8 mouse cellular contexts compared by ENCODE assay signal in the genomic region with DNA sequence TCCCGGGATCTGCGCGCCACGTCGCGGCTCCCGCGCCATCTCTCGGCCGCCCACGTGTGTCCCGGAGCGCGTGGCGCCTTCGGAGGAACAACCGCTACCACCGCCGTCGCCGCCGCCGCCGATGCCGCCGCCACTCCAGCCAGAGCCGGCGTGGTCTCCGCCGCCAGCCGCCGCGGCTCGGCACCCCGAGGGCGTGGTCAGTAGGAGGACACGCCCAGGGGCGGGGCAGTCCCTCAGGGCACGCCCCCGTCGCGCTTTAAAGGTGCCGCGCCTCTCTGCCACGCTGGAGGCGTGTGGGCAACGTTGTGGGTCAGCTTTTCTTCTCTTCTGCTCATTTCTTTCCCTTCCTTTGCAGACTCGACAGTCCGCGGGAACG. TPM values are rescaled to one million over a fixed set of nuclear protein-coding genes. Genes with fewer than 3 reads are reported as not detected.
A peak's percentile ranks its signal among the peaks of the same experiment; 100 is the strongest.
DNase-seq lines count a peak whose midpoint lies in the region; ATAC-seq and TF ChIP-seq lines count a peak whose summit lies in the region.

A gene (minus strand): TSS at position 152 of the 376 bp plus-strand sequence.

- peak; percentile 67 for ATAC-seq in hindbrain, embryonic 11.5 days (ENCODE audit: low FRiP score)
- ATAC-seq in lung, embryonic 14.5 days (ENCODE audit: insufficient read depth) = peak; percentile 89

- H3K27me3 ChIP-seq in MEL (ENCODE audit: control insufficient read depth in 1 of 2, insufficient read depth in 2 of 2, low read length in 2 of 2) = no peaks in the 10 kb centered on the region
- H3K27me3 ChIP-seq in hindbrain, embryonic 11.5 days (ENCODE audit: control insufficient read depth, insufficient read depth, low read length) = 0 out of 2 replicates have a peak, but pooled peaks cover 7% of the 10 kb centered on the region
- H3K27me3 ChIP-seq in lung, embryonic 14.5 days (ENCODE audit: insufficient read depth, low read length) = peaks cover 23% of the 10 kb centered on the region

- peak; percentile 83 for DNase-seq in MEL (ENCODE audit: low read depth, low spot score)
- DNase-seq in cerebellum, postnatal 10 days = peak; percentile 92 to 94
- DNase-seq in frontal cortex, postnatal 10 days (ENCODE audit: low spot score in 2 of 2) = peak; percentile 76 to 87
- peak; percentile 98 for DNase-seq in hindbrain, embryonic 11.5 days (ENCODE audit: low spot score)
- peak; percentile 46 for DNase-seq in layer of hippocampus, adult 9-10 months (ENCODE audit: low spot score)
- peak; percentile 94 for DNase-seq in lung, embryonic 14.5 days
- peak; percentile 32 to 42 for DNase-seq in thymus, adult 18-20 months

- peaks cover 3% of the 10 kb centered on the region; the same call in 1 of the 2 replicates for H3K79me2 ChIP-seq in MEL (ENCODE audit: control insufficient read depth, insufficient read depth, low read length, poor library complexity)

- H3K4me1 ChIP-seq in MEL (ENCODE audit: control insufficient read depth in 1 of 2, insufficient read depth in 2 of 2, low read length in 2 of 2) = peaks cover 0 to 11% of the 10 kb centered on the region in 2 experiments; a peak in 2 of 4 replicates
- peaks cover 15% of the 10 kb centered on the region for H3K4me1 ChIP-seq in hindbrain, embryonic 11.5 days (replicated peaks; ENCODE audit: control insufficient read depth, insufficient read depth, low read length)
- no peaks in the 10 kb centered on the region; the same call in 1 of the 2 replicates for H3K4me1 ChIP-seq in lung, embryonic 14.5 days (ENCODE audit: insufficient read depth)
- H3K4me1 ChIP-seq in olfactory bulb, adult 2 months (ENCODE audit: control insufficient read depth, insufficient read depth, low read length) = peaks cover 24% of the 10 kb centered on the region

- peak within 1 kb of the TSS; percentile 97 for H3K4me2 ChIP-seq in hindbrain, embryonic 11.5 days (replicated peaks; ENCODE audit: low read depth, low read length)
- H3K4me2 ChIP-seq in lung, embryonic 14.5 days = peak within 1 kb of the TSS; percentile 99

- peak within 1 kb of the TSS; percentile 73 for H3K9ac ChIP-seq in MEL (ENCODE audit: control insufficient read depth, low read depth, low read length, poor library complexity, severe bottlenecking)
- H3K9ac ChIP-seq in hindbrain, embryonic 11.5 days (ENCODE audit: low read depth, low read length) = peak within 1 kb of the TSS; percentile 67
- peak within 1 kb of the TSS; percentile 44 for H3K9ac ChIP-seq in lung, embryonic 14.5 days

- peak; percentile 75 to 83; a peak in 3 of 4 replicates for TF ChIP-seq POLR2A in MEL (IDR thresholded peaks at IDR 0.05; ENCODE audit: control insufficient read depth in 1 of 2, insufficient read depth in 1 of 2, low read depth in 1 of 2, low read length in 2 of 2, poor library complexity in 1 of 2)
- no peak; the same call in 1 of the 2 replicates for TF ChIP-seq POLR2A in olfactory bulb, adult 2 months (IDR thresholded peaks at IDR 0.05; ENCODE audit: insufficient read depth, low read depth, low read length)

- H3K9me3 ChIP-seq in MEL (replicated peaks; ENCODE audit: insufficient read depth, low read length) = no peaks in the 10 kb centered on the region
- H3K9me3 ChIP-seq in hindbrain, embryonic 11.5 days (ENCODE audit: control insufficient read depth, low read length) = no peaks in the 10 kb centered on the region
- H3K9me3 ChIP-seq in lung, embryonic 14.5 days (ENCODE audit: low read depth, low read length) = no peaks in the 10 kb centered on the region

- WGBS in hindbrain, embryonic 11.5 days = under 1% methylated on average over 40 of the region's 51 CpGs
- under 1% methylated on average over 49 of the region's 51 CpGs for WGBS in lung, embryonic 14.5 days
- WGBS in olfactory bulb, adult 2 months = under 1% methylated on average over 51 of the region's 51 CpGs

- no peak within 1 kb of the TSS for H3K27ac ChIP-seq in MEL (ENCODE audit: control insufficient read depth, low read depth, low read length)
- no peak within 1 kb of the TSS for H3K27ac ChIP-seq in hindbrain, embryonic 11.5 days (ENCODE audit: low read depth, low read length)
- H3K27ac ChIP-seq in lung, embryonic 14.5 days (ENCODE audit: low read depth) = no peak within 1 kb of the TSS
- no peak within 1 kb of the TSS for H3K27ac ChIP-seq in olfactory bulb, adult 2 months (ENCODE audit: insufficient read depth, low read depth, low read length)

- peak within 1 kb of the TSS; percentile 69 to 82 for H3K4me3 ChIP-seq in MEL (ENCODE audit: control insufficient read depth in 1 of 2, insufficient read depth in 1 of 2, low read depth in 2 of 2, low read length in 2 of 2)
- H3K4me3 ChIP-seq in hindbrain, embryonic 11.5 days (ENCODE audit: low read depth, low read length) = peak within 1 kb of the TSS; percentile 62
- peak within 1 kb of the TSS; percentile 56 for H3K4me3 ChIP-seq in lung, embryonic 14.5 days (ENCODE audit: low read depth, low read length)
- peak within 1 kb of the TSS; percentile 55 for H3K4me3 ChIP-seq in olfactory bulb, adult 2 months (ENCODE audit: insufficient read depth, low read depth, low read length)

- TF ChIP-seq RAD21 in MEL (IDR thresholded peaks at IDR 0.05; ENCODE audit: low read depth, low read length) = no peak

- H3K36me3 ChIP-seq in MEL (ENCODE audit: control insufficient read depth in 1 of 2, insufficient read depth in 2 of 2, low read length in 2 of 2) = peaks cover 0 to 4% of the 10 kb centered on the region in 2 experiments; a peak in 2 of 4 replicates
- peaks cover 2% of the 10 kb centered on the region; the same call in 1 of the 2 replicates for H3K36me3 ChIP-seq in hindbrain, embryonic 11.5 days (ENCODE audit: control insufficient read depth, insufficient read depth, low read length)
- peaks cover 15% of the 10 kb centered on the region for H3K36me3 ChIP-seq in lung, embryonic 14.5 days (ENCODE audit: insufficient read depth)

- no peak for TF ChIP-seq CTCF in MEL (IDR thresholded peaks at IDR 0.05 in 2 of 3, conservative IDR thresholded peaks at IDR 0.05 in 1 of 3; ENCODE audit: control insufficient read depth in 1 of 3, insufficient read depth in 1 of 3, low read depth in 2 of 3, low read length in 3 of 3, poor library complexity in 1 of 3, severe bottlenecking in 1 of 3)
- no peak for TF ChIP-seq CTCF in lung, embryonic 14.5 days (IDR thresholded peaks at IDR 0.05; ENCODE audit: low read depth)
- TF ChIP-seq CTCF in olfactory bulb, adult 2 months (IDR thresholded peaks at IDR 0.05; ENCODE audit: insufficient read depth, low read depth, low read length) = no peak

- no peak for TF ChIP-seq EP300 in MEL (IDR thresholded peaks at IDR 0.05; ENCODE audit: low read depth in 1 of 2, low read length in 2 of 2)

TF ChIP-seq in MEL, 35 proteins besides CTCF, POLR2A, EP300 and RAD21:
- TF ChIP-seq NRF1 (IDR thresholded peaks at IDR 0.05; ENCODE audit: insufficient read depth, low read depth, low read length, poor library complexity, severe bottlenecking) (0 out of 2 replicates have a peak, but pooled peaks have one; percentile 9), TBP (IDR thresholded peaks at IDR 0.05; ENCODE audit: low read depth, low read length) (peak; percentile 47; the same call in 1 of the 2 replicates), JUND (IDR thresholded peaks at IDR 0.05; ENCODE audit: low read depth, low read length) (no peak), HCFC1 (IDR thresholded peaks at IDR 0.05; ENCODE audit: low read depth, low read length) (0 out of 2 replicates have a peak, but pooled peaks have one; percentile 33), NELFE (IDR thresholded peaks at IDR 0.05; ENCODE audit: low read depth, low read length) (peak; percentile 63), MXI1 (IDR thresholded peaks at IDR 0.05; ENCODE audit: low read depth, low read length) (peak; percentile 82; the same call in 1 of the 2 replicates), SIN3A (IDR thresholded peaks at IDR 0.05; ENCODE audit: low read length) (peak; percentile 52; the same call in 1 of the 2 replicates), MAFK (IDR thresholded peaks at IDR 0.05; ENCODE audit: borderline replicate concordance, low read depth, low read length) (no peak), ZMIZ1 (IDR thresholded peaks at IDR 0.05; ENCODE audit: low read depth, low read length) (0 out of 2 replicates have a peak, but pooled peaks have one; percentile 62), MAX (IDR thresholded peaks at IDR 0.05; ENCODE audit: low read length) (peak; percentile 41; the same call in 1 of the 2 replicates), ZKSCAN1 (IDR thresholded peaks at IDR 0.05; ENCODE audit: low read depth, low read length) (no peak), TCF12 (IDR thresholded peaks at IDR 0.05; ENCODE audit: low read depth, low read length) (peak; percentile 36; the same call in 1 of the 2 replicates)

RNA-seq across cellular contexts. Expression of the gene that starts here (rescaled TPM):
- total RNA-seq in MEL (2012; rRNA removed) = 5.7 and 9.8 TPM in 2 replicates
- 1 to 10 TPM in 1 of 2 experiments, not detected in 1; 6.2 TPM for polyA plus RNA-seq in MEL (2012; ENCODE audit: insufficient read depth in 1 of 2, insufficient read length in 2 of 2, low read depth in 1 of 2, low replicate concordance in 2 of 2, missing spikeins in 1 of 2)
- 6.6 and 7.2 TPM in 2 replicates for polyA plus RNA-seq in hindbrain, embryonic 11.5 days (2014; fragmentation: Nextera tagmentation; extraction: Ambion mirVana)
- 0.43 and 0.65 TPM in 2 replicates for polyA plus RNA-seq in lung, embryonic 14.5 days (2014; fragmentation: Nextera tagmentation; extraction: Ambion mirVana)
- polyA plus RNA-seq in olfactory bulb, adult 2 months (2012; ENCODE audit: insufficient read depth, insufficient read length, low replicate concordance, missing spikeins) = not detected in 2 replicates

Comparison
In these comparisons a context has a peak if more than half of its experiments do, and no peak if none do; other contexts are left out.
1. Peak in DNase-seq, ATAC-seq, H3K4me3 ChIP-seq, H3K9ac ChIP-seq and H3K4me2 ChIP-seq in lung, embryonic 14.5 days; RNA of the gene not detected or under 1 TPM.
2. DNase-seq: peak in every context shown above with its lines; median percentile 98 in hindbrain, embryonic 11.5 days; 94 in lung, embryonic 14.5 days; 93 in cerebellum, postnatal 10 days; 83 in MEL; 82 in frontal cortex, postnatal 10 days; 46 in layer of hippocampus, adult 9-10 months; 37 in thymus, adult 18-20 months.